Mouse (Mus musculus): Measurements from ENCODE around the gene Gpr83.

DNA sequence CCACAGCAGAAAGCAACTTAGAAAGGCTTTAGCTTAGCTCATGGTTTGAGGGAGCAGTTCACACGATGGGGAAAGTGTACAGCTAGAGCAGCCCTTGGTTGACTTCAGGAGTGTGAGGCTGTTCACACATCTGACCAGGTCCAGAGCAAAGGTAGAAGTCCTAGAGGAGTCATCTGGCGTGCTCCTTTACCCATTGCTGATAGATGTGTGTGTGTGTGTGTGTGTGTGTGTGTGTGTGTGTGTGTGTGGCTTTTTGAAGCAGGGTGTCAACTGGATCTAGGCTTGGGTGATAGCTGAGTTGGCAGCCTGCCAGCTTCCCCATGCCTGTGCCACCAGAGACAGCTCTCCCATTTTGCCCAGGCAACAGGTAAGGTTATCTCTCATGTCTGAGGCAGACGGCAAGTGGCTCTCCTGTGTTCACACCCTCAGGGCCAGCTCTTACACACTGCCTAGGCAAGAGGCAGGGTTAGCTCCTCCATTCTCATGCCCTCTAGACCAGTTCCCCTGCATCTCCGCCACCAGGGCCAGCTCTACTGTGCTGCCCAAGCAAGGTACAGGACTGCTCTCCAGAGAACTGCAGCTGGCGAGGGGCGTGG is 27.9 kb downstream of the Gpr83 start:
- TF ChIP-seq GATA1 (IDR thresholded peaks at IDR 0.05; ENCODE audit: borderline replicate concordance, low read length) (no peak), FLI1 (IDR thresholded peaks at IDR 0.05; ENCODE audit: low read length) (no peak)
